Mouse (Mus musculus) NIH3T3 (cell line): ENCODE results near the gene Pmpca.
A peak's percentile ranks its signal among the peaks of the same experiment; 100 is the strongest.
"Not testable (repeated sequence)": the region's sequence is repeated elsewhere in the genome, so short reads cannot be mapped to it uniquely, and the experiment has no call there.

Experiments
- DNase-seq: peaks from one replicate; pipeline ENCODE4 v3.0.0-alpha.2; 2012; ENCODE audit warnings: low read depth

The Pmpca gene

DNA sequence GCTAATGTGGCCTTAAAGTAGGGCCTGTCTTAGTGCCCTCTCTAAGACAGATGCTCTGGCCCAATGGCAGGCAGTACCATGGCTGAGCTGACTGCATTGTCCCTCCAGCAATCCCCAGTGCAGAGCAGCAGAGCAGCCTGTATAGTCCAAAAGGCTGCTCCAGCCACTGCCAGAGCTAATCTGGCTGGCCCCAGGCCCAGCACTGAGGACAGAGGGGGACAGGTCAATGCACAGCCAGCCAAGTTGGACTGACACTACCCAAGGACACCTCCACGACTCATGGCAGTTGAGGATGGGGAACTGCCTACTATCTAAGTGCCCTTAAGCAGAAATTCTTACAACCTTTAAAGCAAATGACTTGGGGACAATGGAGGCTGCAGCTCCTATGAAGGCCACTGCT, 20.6 kb upstream of the Pmpca start:
- no peak for DNase-seq

GRCm38 (mm10) chr2:26372396-26372795, 16.7 kb upstream of the Pmpca start:
- peak; percentile 51 for DNase-seq

- peak; percentile 88 for DNase-seq
These were observed 8.9 kb upstream of the Pmpca start, which contains the start of gene Snapc4 for GRCm38 (mm10) chr2:26380131-26380771. Gene Snapc4, minus strand, starts transcription at chr2:26380653.

- DNase-seq = not testable (repeated sequence)
These were observed 8.3 kb upstream of the Pmpca start for GRCm38 (mm10) chr2:26380871-26381270.

- no peak for DNase-seq
These were observed 1.4 kb upstream of the Pmpca start for GRCm38 (mm10) chr2:26387713-26388112.

- DNase-seq = no peak
These were observed 421 bp upstream of the Pmpca start for GRCm38 (mm10) chr2:26388682-26389153.

DNA sequence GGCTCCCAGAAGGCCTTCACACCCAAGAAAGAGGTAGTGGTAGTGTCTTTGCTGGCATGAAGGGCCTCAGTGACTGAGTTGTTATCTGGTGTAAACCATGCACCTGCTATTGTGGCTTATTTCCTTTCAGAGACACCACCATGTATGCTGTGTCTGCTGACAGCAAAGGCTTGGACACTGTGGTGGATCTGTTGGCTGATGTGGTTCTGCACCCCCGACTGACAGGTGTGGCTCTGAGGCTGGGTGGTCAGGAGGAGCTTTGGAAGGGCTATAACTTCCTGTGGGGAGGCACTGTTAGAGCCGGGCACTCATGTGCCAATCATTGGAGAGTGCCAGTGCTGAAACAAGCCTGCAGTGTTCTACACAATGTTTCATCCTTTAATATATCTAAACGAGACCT, 1.8 kb downstream of the Pmpca start:
- DNase-seq = no peak

- no peak for DNase-seq
These were observed 2.5 kb downstream of the Pmpca start for GRCm38 (mm10) chr2:26391617-26392016.

- DNase-seq = no peak
These were observed 9.8 kb downstream of the Pmpca start for GRCm38 (mm10) chr2:26398978-26399377.

DNA sequence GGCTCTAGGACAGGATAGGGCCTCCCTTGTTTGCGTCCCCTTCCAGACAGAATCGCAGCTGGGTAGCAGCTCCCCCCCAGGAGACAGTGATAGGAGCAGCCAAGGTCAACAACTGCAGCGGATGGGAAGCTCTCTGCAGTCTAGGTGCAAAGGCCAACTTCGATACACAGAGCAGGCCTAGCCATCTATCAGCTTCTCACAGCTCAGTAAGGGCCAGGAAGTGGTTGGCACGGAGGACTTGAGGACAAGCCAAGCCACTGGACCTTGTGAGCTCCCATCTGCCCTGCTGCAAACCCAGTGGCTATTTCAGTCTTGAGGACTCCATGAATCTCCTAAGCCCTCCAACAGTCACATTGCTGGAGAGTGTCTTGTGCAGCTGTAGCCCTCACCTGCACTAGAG, 10.5 kb downstream of the Pmpca start:
- DNase-seq = no peak

- no peak for DNase-seq
These were observed 11.2 kb downstream of the Pmpca start for GRCm38 (mm10) chr2:26400296-26400695.

DNA sequence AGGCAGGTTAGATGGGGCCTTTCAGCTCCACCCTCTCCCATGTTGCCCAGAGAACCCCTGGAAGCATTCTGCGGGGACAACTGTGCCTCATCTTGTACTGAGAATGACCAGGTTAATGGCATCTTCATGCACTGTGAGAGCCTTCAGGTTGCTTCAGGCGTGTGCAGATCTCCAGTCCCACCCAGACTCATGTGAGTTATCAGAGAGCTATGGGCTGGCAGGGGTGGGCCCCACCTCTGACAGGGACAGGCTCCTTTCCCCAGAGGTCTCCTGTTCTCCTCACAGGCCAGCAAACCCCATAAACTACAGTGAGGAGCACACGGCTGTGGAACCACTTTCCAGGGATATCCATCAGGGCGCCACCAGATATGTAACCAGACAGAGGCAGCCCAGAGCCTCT, 11.9 kb downstream of the Pmpca start:
- no peak for DNase-seq

- no peak for DNase-seq
These were observed 13.1 kb downstream of the Pmpca start for GRCm38 (mm10) chr2:26402265-26402664.

GRCm38 (mm10) chr2:26403306-26403705, 14.2 kb downstream of the Pmpca start:
- no peak for DNase-seq

DNA sequence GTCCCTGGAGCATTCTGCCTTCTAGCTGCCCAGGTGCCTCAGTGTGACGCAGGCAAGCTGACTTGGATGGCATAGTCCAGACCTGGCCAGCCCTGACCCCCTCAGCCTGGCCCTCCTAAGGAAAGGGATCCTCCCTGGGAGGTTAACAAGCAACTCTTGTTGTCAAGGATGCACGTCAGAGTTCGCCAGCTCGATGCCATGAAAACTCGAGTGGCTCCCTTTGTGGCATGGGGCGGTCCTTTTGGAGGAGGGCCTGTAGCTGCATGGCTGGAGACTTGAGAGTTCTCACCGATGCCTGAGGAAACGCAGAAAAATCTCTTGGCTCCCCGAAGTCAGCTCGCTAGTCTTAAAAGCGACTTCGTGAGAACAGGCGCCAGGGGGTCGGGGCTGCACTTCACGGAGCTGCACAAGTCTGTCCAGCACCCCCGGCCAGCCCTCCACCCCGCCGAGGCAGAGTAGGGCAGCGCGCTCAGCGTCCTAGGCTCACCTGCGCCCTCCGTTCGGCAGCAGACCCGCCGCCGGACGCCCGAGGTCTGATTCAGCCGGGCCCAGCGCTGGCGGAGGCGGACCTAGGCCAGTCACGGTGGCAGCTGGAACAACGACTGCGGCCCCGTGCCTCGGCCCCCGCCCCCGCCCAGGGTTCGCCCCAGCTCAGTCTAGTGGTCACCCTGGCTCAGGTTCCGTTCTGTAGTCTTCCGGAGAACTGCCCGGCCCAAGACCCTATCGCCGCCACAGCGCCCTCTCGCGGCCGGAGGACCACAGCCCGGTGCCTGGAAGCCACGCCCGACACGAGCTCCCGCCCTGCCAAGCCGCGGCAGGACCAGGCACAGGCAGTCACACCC, 19.6 kb downstream of the Pmpca start, which contains the start of gene Inpp5e:
Gene Inpp5e (minus strand): TSS at position 689 of the 842 bp plus-strand sequence.
- DNase-seq = peak; percentile 97

DNA sequence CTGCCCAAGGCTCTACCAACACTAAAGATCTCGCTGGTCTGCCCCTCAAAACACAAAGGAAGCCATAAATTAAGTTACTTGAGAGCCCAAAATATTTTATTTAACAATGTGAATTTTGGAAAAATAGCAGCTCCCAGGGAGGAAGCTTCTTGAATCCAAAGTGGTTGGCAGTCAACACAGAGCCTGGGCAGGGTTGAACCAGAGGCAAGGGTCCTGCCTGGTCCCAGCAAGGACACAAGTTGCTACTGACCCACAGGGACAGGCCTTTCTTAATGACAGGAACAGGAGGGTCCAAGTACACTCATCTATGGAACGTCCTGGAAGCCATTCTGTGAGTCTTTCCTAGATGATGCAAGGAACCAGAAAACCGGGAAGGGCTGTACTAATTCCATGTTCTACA, 20.2 kb downstream of the Pmpca start:
- no peak for DNase-seq

DNA sequence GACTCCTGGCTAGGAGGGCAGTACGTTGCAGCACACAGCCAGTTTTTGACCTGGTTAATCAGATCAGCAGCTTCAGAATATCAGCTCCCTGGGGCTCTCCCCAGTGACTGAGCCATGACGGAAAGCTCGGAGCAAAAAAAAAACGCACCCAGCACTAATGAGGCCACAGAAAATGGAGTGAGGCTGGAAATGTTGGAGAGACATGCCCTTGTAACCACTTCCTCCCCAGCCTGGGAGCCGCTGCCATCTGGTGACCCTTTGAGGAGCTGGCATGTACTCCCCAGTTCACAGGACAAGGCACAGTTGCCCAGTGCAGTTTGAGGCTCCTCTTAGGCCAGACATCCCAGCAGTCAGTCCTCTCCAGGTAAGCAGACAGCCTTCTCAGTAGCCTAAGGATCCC, 21.0 kb downstream of the Pmpca start:
- no peak for DNase-seq

DNA sequence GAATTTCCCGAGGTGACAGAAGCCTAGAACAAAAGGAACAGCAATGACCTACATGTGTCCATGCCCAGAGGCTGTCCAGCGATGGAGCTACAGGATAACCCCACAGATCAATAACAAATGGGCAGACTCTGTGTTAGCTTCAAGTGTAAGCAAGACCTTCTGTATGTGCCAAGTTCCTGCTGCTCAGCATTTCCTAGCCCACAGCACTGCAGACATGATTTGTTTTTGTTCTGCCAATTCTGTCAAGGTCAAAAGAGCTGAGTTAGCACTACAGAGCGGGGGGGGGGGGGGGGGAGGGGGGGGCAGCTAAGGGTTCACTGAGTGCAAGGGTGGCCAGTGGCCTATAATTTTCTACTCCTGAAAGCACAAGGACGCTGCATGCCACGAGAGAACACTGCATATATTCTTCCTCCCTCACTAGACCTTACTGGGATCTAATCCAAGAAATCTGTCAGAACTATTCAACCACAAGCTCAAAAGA, 21.8 kb downstream of the Pmpca start:
- peak; percentile 79 for DNase-seq

DNA sequence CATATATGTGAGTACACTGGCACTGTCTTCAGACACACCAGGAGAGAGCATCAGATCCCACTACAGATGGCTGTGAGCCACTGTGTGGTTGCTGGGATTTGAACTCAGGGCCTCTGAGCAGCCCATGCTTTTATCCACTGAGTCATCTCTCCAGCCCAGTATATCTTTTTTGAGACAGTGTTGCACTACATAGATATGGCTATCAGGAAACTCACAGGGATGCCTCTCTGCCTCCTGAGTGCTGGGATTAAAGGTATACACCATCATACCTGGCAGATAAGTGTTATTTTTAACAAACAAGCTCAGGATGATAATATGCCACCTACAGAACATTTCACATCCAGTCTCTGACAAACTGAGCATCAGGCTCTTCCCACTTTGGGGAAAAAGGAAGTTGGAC, 27.9 kb downstream of the Pmpca start:
- DNase-seq = no peak

DNA sequence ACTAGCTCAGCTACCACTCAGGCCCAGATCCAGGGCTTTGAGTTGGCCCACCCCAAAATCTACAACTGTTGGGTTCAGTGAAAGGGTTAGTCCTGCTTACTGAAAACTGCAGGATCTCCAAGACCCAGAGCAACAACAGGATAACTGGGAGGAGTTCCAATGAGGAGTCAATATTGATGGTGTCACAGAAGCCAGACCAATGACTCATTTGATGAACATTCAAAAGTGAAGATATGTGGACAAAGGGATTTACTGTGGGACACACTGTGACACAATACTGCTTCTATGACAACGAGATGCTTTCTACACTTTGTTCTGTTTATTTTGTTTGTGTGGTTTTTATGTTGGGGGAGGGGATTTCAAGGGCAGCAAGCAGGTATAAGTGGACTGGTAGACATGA, 29.0 kb downstream of the Pmpca start:
- peak; percentile 67 for DNase-seq

- no peak for DNase-seq
These were observed 32.8 kb downstream of the Pmpca start for GRCm38 (mm10) chr2:26421969-26422368.

DNA sequence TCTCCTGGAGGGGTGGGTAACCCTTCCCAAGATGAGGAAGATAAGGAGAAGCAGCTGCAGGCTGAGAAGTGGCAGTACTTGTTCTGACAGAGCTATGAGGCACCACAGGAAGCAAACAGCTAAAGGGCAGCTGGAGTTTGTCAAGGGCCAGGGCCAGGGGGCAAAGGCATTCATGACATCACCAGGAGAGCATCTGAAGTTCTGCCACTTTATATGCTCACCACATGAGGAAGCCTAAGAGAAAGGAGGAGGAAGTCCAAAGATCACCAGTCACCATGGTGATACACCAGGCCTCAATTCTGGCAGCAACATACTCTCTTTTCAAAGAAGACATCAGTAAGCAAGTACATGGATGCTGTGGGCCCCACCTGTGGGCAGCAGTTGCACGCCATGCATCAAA, 33.9 kb downstream of the Pmpca start:
- no peak for DNase-seq

- DNase-seq = no peak
These were observed 35.4 kb downstream of the Pmpca start for GRCm38 (mm10) chr2:26424541-26424940.
